Mouse (Mus musculus) G1E (cell line): ENCODE measurements around the gene Ube2n. TPM values are rescaled to one million over a fixed set of nuclear protein-coding genes. Genes with fewer than 3 reads are reported as not detected.
"Not testable (repeated sequence)": the region's sequence is repeated elsewhere in the genome, so short reads cannot be mapped to it uniquely, and the experiment has no call there.

Experiments used
- ATAC-seq: 2 replicates; pipeline ENCODE4 v1.8.0; 2016; ENCODE audit warnings: mild to moderate bottlenecking; ENCODE audit not compliant: insufficient number of reproducible peaks, poor library complexity, low FRiP score, severe bottlenecking; ENCODE audit errors: extremely low read depth
- DNase-seq: peaks from one replicate; pipeline ENCODE4 v3.0.0; 2012; ENCODE audit warnings: low spot score
- H3K27me3 ChIP-seq: 2 replicates; pipeline ENCODE4 v1.6.1; 2012; ENCODE audit warnings: mild to moderate bottlenecking, low read length, inconsistent platforms; ENCODE audit not compliant: insufficient read depth
- H3K36me3 ChIP-seq: replicated peaks from 2 replicates; pipeline ENCODE3; 2012; ENCODE audit warnings: mild to moderate bottlenecking, inconsistent platforms
- H3K4me1 ChIP-seq: 2 replicates; pipeline ENCODE4 v1.6.1; 2012; ENCODE audit warnings: low read depth, low read length, inconsistent platforms, mixed read lengths; ENCODE audit not compliant: insufficient read depth
- H3K4me3 ChIP-seq: 2 replicates; pipeline ENCODE4 v1.5.1; 2012; ENCODE audit warnings: low read depth, mild to moderate bottlenecking, inconsistent platforms, low read length, moderate library complexity, mixed read lengths
- H3K9me3 ChIP-seq: replicated peaks from 2 replicates; pipeline ENCODE4 v1.6.1; 2012; ENCODE audit warnings: inconsistent platforms
- CTCF ChIP-seq: IDR thresholded peaks from 2 replicates; pipeline ENCODE4 v1.5.1; 2012; ENCODE audit warnings: low read depth, low read length, inconsistent platforms, mixed read lengths
- GATA1 ChIP-seq: IDR thresholded peaks from 2 replicates; pipeline ENCODE4 v1.6.1; 2012; ENCODE audit warnings: borderline replicate concordance, low read length, inconsistent platforms, mixed read lengths
- GATA2 ChIP-seq: IDR thresholded peaks from 2 replicates; pipeline ENCODE4 v1.6.1; 2012; ENCODE audit warnings: low read depth, low read length, inconsistent platforms, borderline replicate concordance
- POLR2AphosphoS5 ChIP-seq: IDR thresholded peaks from 2 replicates; pipeline ENCODE4 v1.6.1; 2012; ENCODE audit warnings: low read depth, low read length, inconsistent platforms; ENCODE audit not compliant: insufficient replicate concordance
- TAL1 ChIP-seq: conservative IDR thresholded peaks from 2 replicates; pipeline ENCODE4 v1.6.1; 2012; ENCODE audit warnings: low read depth, low read length, inconsistent platforms, mixed read lengths
- polyA plus RNA-seq: library from polyadenylated mRNA; stranded (reverse); fragments of >175 nt; gene quantifications from 2 replicates; pipeline ENCODE4 v1.2.3, GENCODE M21; 2012
- total RNA-seq, 2 experiments: library from RNA; stranded (forward) in 1 of 2; stranded (reverse) in 1 of 2; fragments of 200-1000 nt in 1 of 2; fragments of >200 nt in 1 of 2; fragmentation: Nextera tagmentation in 1 of 2; gene quantifications; 2 replicates each; pipeline ENCODE4 v1.2.3; 2014 to 2017

Ube2n gene
- total and polyA plus RNA-seq, 3 experiments = 56.1 to 377 (median 148) TPM

- Histone ChIP-seq H3K27me3 (no peaks in the 10 kb centered on the region), H3K36me3 (peaks cover 78% of the 10 kb centered on the region), H3K4me1 (peaks cover 6% of the 10 kb centered on the region; the same call in 1 of the 2 replicates), H3K4me3 (no peak overlapping the region), H3K9me3 (no peaks in the 10 kb centered on the region)
- TF ChIP-seq CTCF (no peak), GATA2 (no peak), TAL1 (no peak), POLR2AphosphoS5 (no peak), GATA1 (no peak)
- ATAC-seq = no peak
- DNase-seq = no peak
Measured at GRCm38 (mm10) chr10:95548154-95548826, 33.3 kb downstream of the Ube2n start.

GRCm38 (mm10) chr10:95549080-95549479 is 34.1 kb downstream of the Ube2n start:
- H3K4me1 ChIP-seq, DNase-seq, H3K4me3 ChIP-seq, H3K27me3 ChIP-seq, ATAC-seq, H3K9me3 ChIP-seq: not testable (repeated sequence)
- H3K36me3 ChIP-seq = peaks cover 76% of the 10 kb centered on the region

- H3K36me3 ChIP-seq = peaks cover 74% of the 10 kb centered on the region
- H3K4me3 ChIP-seq = no peak overlapping the region
- H3K9me3 ChIP-seq = no peaks in the 10 kb centered on the region
- H3K27me3 ChIP-seq = no peaks in the 10 kb centered on the region
- DNase-seq = no peak
- peaks cover 12% of the 10 kb centered on the region; the same call in 1 of the 2 replicates for H3K4me1 ChIP-seq
- TF ChIP-seq CTCF (no peak), GATA2 (no peak), GATA1 (no peak), TAL1 (no peak), POLR2AphosphoS5 (no peak)
- ATAC-seq = no peak
Measured at GRCm38 (mm10) chr10:95550506-95550905, 35.6 kb downstream of the Ube2n start.

- ATAC-seq = no peak
- H3K4me1 ChIP-seq = peaks cover 12% of the 10 kb centered on the region; the same call in 1 of the 2 replicates
- H3K36me3 ChIP-seq = peaks cover 73% of the 10 kb centered on the region
Measured at GRCm38 (mm10) chr10:95551752-95552151, 36.8 kb downstream of the Ube2n start.

GRCm38 (mm10) chr10:95552326-95552725 is 37.4 kb downstream of the Ube2n start:
- Histone ChIP-seq H3K4me1 (peaks cover 12% of the 10 kb centered on the region; the same call in 1 of the 2 replicates), H3K4me3 (no peak overlapping the region), H3K27me3 (no peaks in the 10 kb centered on the region), H3K36me3 (peaks cover 70% of the 10 kb centered on the region), H3K9me3 (no peaks in the 10 kb centered on the region)
- no peak for ATAC-seq
- no peak for DNase-seq
- no peak for TF ChIP-seq GATA2

More at GRCm38 (mm10) chr10:95551752-95552151, 36.8 kb downstream of the Ube2n start:
- H3K27me3 ChIP-seq = no peaks in the 10 kb centered on the region
- DNase-seq = no peak
- TF ChIP-seq CTCF = no peak
- TF ChIP-seq GATA1 = no peak
- no peak overlapping the region for H3K4me3 ChIP-seq
- H3K9me3 ChIP-seq = no peaks in the 10 kb centered on the region

- peaks cover 69% of the 10 kb centered on the region for H3K36me3 ChIP-seq
- no peaks in the 10 kb centered on the region for H3K27me3 ChIP-seq
- no peak overlapping the region for H3K4me3 ChIP-seq
- no peak for TF ChIP-seq TAL1
- no peak for DNase-seq
- ATAC-seq = no peak
- no peaks in the 10 kb centered on the region for H3K9me3 ChIP-seq
- peaks cover 24% of the 10 kb centered on the region; the same call in 1 of the 2 replicates for H3K4me1 ChIP-seq
Measured at GRCm38 (mm10) chr10:95555866-95556265, 40.9 kb downstream of the Ube2n start.

- Histone ChIP-seq H3K36me3 (peaks cover 59% of the 10 kb centered on the region), H3K9me3 (no peaks in the 10 kb centered on the region), H3K4me3 (no peak overlapping the region), H3K4me1 (peaks cover 33% of the 10 kb centered on the region), H3K27me3 (no peaks in the 10 kb centered on the region)
- TF ChIP-seq GATA2 (no peak), TAL1 (no peak), CTCF (peak; percentile 29; the same call in 1 of the 2 replicates), POLR2AphosphoS5 (no peak), GATA1 (no peak)
- DNase-seq (no peak), ATAC-seq (no peak)
Measured at GRCm38 (mm10) chr10:95557337-95557828, 42.4 kb downstream of the Ube2n start.
